Mouse (Mus musculus): ENCODE measurements around the gene Hist1h2bl.
A peak's percentile ranks its signal among the peaks of the same experiment; 100 is the strongest.
"Not testable (repeated sequence)": the region's sequence is repeated elsewhere in the genome, so short reads cannot be mapped to it uniquely, and the experiment has no call there.

Hist1h2bl gene

GRCm38 (mm10) chr13:21715864-21716539 is at the start of gene Hist1h2bl, which contains the start of gene Hist1h2ai:
Gene Hist1h2bl (minus strand): TSS chr13:21716143.
Gene Hist1h2ai (plus strand): TSS chr13:21716422.
- peak; percentile 60 to 65 for DNase-seq (ENCODE audit: low read depth in 1 of 2, low spot score in 2 of 2)

- DNase-seq (ENCODE audit: low read depth in 1 of 2, low spot score in 2 of 2): no peak
Measured at GRCm38 (mm10) chr13:21755707-21756106, 39.8 kb upstream of the Hist1h2bl start.

DNA sequence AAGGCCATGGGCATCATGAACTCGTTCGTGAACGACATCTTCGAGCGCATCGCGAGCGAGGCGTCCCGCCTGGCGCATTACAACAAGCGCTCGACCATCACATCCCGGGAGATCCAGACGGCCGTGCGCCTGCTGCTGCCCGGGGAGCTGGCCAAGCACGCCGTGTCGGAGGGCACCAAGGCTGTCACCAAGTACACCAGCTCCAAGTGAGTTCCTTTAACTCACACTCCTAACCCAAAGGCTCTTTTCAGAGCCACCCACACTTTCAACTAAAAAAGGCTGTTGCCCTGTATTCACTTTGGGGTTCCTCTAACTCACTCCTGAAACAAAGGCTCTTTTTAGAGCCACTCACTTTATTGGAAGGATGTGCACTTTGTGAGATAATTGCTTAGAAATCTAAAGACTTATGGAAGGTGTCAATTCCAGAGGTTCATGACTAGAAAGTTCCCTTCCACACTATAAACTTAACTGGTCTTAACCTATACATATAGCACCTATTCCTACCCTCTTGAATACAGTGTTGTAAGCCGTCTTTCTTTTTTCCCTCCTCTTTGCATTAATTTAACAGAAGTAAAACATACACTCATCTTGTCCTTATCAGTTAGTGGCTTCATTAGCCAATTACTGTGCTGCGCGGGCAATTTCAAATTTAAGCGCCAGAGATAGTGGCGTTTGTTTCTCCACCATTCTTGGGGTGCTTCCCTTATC is 38.5 kb upstream of the Hist1h2bl start:
- DNase-seq (ENCODE audit: low read depth in 1 of 2, low spot score in 2 of 2): not testable (repeated sequence)

DNA sequence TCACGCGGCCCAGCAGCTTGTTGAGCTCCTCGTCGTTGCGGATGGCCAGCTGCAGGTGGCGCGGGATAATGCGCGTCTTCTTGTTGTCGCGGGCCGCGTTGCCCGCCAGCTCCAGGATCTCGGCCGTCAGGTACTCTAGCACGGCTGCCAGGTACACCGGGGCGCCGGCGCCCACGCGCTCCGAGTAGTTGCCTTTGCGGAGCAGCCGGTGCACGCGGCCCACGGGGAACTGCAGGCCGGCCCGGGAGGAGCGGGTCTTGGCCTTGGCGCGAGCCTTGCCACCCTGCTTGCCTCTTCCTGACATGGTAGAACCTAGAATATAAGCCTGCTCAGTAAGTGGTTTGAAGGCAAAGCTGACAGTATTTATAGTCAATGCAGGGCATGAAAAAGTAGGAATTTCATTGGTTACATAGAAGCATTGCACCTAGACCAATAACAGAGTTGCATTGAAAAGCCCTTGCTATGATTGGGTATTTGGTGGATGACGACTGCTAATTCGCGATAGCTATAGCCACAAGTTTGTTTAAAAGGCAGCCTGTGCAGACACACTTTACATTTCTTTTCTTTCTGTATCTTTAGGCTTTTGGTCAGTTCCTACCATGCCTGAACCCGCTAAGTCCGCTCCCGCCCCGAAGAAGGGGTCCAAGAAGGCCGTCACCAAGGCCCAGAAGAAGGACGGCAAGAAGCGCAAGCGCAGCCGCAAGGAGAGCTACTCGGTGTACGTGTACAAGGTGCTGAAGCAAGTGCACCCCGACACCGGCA is 37.8 kb upstream of the Hist1h2bl start, which contains the start of the genes Hist1h2ak and Hist1h2bn:
Gene Hist1h2ak (minus strand): TSS at position 304 of the 762 bp plus-strand sequence.
Gene Hist1h2bn (plus strand): TSS at position 600 of the 762 bp plus-strand sequence.
- DNase-seq (ENCODE audit: low read depth in 1 of 2, low spot score in 2 of 2): peak; percentile 33 to 68

DNA sequence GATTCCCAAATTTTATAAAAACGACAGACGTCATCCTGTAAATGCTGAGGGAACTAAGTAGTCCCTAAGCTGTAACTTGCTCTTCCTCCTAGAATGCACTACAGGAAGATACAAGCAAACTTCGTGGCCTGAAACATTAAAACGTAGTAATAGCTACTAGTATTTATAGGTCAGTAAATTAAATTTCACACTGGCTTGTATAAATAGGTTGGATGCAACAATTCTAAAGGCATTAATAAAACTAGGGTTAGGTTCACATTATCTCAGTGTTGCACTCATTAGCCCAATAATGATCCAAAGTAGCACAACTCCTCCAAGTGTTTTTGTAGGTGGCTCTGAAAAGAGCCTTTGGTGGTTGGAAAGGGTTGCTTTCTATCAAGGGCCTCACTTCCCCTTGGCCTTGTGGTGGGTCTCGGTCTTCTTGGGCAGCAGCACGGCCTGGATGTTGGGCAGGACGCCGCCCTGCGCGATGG is 37.1 kb upstream of the Hist1h2bl start:
- no peak for DNase-seq (ENCODE audit: low read depth in 1 of 2, low spot score in 2 of 2)

DNA sequence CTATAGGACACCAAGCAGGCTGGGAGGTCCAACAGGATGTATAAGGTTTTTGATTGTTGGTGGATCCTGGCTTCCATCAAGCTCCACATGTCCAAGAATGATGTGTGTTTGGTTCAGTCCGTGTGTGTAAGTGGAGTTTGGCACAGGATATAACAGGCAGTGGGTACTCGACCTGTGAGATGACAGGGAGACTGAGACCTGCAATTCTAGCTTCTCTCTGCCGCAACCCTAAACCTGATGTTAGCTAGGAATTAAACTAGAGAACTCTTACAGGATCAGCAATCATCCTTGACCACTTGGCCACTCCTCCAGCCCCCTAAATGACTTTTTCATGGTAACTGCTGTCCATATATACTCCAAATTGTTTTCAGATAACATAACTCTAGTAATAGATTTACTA is 36.4 kb upstream of the Hist1h2bl start:
- DNase-seq (ENCODE audit: low read depth in 1 of 2, low spot score in 2 of 2): no peak

- DNase-seq (ENCODE audit: low read depth in 1 of 2, low spot score in 2 of 2): no peak
Measured at GRCm38 (mm10) chr13:21751827-21752226, 35.9 kb upstream of the Hist1h2bl start.

GRCm38 (mm10) chr13:21751417-21751816 is 35.5 kb upstream of the Hist1h2bl start:
- DNase-seq (ENCODE audit: low read depth in 1 of 2, low spot score in 2 of 2): no peak

DNA sequence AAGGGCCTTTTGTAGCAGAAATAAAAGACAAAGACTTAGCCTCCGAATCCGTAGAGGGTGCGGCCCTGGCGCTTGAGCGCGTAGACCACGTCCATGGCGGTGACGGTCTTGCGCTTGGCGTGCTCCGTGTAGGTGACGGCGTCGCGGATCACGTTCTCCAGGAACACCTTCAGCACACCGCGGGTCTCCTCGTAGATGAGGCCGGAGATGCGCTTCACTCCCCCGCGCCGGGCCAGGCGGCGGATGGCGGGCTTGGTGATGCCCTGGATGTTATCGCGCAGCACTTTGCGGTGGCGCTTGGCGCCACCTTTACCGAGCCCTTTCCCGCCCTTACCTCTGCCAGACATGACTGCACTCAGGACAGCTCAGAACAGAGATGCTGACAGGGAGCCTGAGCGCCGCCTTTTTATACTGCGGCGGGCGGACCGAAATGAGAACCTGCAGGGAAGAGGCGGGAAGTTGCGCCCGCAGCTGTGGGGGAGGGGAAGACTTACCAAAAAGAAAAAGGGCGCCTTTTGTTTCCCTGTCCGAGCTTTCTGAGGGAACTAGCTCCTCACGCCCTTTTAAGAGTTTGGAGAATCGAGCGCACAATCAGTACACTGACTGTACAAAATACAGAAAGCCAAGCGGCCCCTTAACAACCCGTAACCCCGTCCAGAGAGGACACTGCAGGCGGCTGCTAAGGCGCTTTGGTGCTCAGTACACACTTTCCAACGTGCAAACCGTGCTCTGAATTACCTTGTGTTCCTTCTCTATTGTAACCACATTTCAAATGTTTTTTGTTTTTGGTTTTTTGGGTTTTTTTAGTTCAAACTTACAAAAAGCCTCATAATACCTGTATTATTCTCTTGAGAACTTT is 34.4 kb upstream of the Hist1h2bl start, which contains the start of gene Hist1h4k:
Gene Hist1h4k (minus strand): TSS at position 347 of the 859 bp plus-strand sequence.
- peak; percentile 69 to 77 for DNase-seq (ENCODE audit: low read depth in 1 of 2, low spot score in 2 of 2)

- DNase-seq (ENCODE audit: low read depth in 1 of 2, low spot score in 2 of 2): no peak
Measured at GRCm38 (mm10) chr13:21749387-21750158, 33.6 kb upstream of the Hist1h2bl start.

- DNase-seq (ENCODE audit: low read depth in 1 of 2, low spot score in 2 of 2): no peak
Measured at GRCm38 (mm10) chr13:21745006-21745405, 29.1 kb upstream of the Hist1h2bl start.

- peak in 1 of 2 experiments; percentile 45 for DNase-seq (ENCODE audit: low read depth in 1 of 2, low spot score in 2 of 2)
Measured at GRCm38 (mm10) chr13:21734906-21735767, 19.2 kb upstream of the Hist1h2bl start, which contains the start of gene Hist1h4j. Gene Hist1h4j (plus strand): TSS chr13:21735064.

- DNase-seq (ENCODE audit: low read depth in 1 of 2, low spot score in 2 of 2): peak in 1 of 2 experiments; percentile 67
Measured at GRCm38 (mm10) chr13:21734010-21734905, 18.3 kb upstream of the Hist1h2bl start.

GRCm38 (mm10) chr13:21733466-21733865 is 17.5 kb upstream of the Hist1h2bl start:
- DNase-seq (ENCODE audit: low read depth in 1 of 2, low spot score in 2 of 2): no peak

DNA sequence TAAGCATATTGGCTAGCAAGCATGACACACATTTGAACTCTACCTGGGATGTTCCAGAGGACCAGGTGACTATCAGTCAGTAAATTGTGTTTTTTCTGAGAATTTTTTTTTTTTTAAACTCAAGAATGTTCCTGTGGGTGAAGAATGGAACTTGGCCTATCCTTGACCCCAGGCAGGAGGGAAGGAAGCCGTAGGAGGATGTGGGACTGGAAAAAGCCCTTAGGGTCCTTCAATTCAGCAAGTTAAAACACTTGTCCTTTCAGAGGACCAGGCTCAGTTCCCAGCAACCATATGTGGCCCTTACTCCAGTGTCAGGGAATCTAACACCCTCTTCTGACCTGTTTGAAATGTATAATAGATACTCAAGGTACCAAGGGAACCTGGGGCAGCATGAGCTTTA is 13.6 kb upstream of the Hist1h2bl start:
- DNase-seq (ENCODE audit: low read depth in 1 of 2, low spot score in 2 of 2): no peak

DNA sequence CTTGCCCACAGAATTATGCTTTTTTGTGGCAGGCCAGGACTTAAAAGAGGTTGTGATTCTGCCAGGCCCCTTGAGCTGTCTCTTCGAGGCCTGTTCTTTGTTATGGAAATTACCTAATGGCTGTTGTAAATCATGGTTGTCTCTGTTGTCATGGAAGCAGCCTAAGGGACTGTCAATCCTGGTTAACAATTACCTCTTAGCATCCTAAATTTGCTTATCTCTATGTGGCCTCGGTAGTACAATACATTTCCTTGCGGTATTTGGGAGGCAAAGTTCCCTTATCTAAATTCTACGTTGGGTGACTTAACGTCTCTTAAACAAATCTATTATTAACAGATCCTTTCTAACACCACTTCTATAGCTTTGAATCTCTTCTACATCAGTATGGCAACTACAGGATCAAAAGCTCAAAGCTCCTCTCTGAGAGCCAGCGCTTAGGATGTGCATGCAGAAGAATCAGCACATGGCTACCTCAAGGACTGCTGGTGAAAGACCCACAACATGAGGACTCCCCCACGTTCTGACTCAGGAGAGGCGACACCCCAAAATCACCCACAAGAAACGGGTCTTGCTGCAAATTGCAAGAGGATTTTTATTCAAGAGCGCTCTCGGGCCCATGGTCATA is 12.1 kb upstream of the Hist1h2bl start:
- DNase-seq (ENCODE audit: low read depth in 1 of 2, low spot score in 2 of 2): no peak
